Mouse (Mus musculus): ENCODE data around the gene Atp5d. TPM values are rescaled to one million over a fixed set of nuclear protein-coding genes. Genes with fewer than 3 reads are reported as not detected.

Atp5d gene
- total RNA-seq, 2 experiments from 2014 or later: 356 to 366 TPM

- peak in 1 of 2 experiments; percentile 72 for DNase-seq (ENCODE audit: extremely low spot score in 1 of 2, low spot score in 2 of 2)
- TF ChIP-seq CTCF (IDR thresholded peaks at IDR 0.05): no peak
- peak overlapping the region; percentile 95 for H3K4me3 ChIP-seq
Observed at GRCm38 (mm10) chr10:80151211-80152034, 13.0 kb downstream of the Atp5d start.

DNA sequence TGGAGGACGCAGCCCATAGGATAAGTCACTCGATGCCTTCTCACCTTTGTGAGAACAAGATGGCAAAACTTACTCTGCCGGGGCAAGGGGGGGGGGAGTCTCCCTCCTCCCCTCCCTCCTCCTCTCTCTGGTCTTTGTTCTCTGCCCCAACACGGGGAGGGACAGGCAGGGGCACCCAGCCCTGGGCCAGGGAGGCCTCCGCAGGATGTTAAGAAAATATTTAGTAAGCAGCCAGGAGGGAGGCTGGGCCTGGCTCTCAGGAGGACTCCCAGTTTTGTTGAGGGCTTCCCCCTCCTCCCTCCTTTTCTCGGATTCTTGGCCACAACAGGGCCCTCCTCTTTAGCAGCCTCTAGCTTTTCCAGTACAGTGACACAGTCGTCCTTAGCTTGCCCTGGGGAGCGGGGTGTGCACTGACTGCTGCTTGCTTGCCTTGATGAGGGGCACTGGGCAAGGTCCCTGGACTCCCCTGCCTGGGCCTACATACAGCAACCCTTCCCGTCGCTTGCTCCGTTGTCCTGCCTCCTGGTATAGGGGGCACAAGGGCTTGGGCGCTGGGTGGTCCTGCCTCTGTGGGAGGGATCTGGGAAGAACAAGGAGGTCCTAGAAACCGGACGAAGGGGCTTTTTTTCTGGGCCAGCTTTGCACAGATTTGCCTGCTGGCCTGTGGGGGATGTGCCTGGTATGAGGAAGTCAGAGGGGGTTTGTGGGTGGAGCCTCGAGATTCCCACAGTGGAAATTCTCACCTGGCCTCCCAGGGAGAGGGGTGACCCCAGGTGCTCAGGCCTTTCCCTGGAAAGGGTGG lies 13.8 kb downstream of the Atp5d start:
- TF ChIP-seq CTCF (IDR thresholded peaks at IDR 0.05): no peak
- peak in 1 of 2 experiments; percentile 28 for DNase-seq (ENCODE audit: extremely low spot score in 1 of 2, low spot score in 2 of 2)
- Histone ChIP-seq H3K4me3 (peak overlapping the region; percentile 95), H3K27ac (peak overlapping the region; percentile 97)
- intact Hi-C loops (cut with DNase I): no loop called here

More at GRCm38 (mm10) chr10:80151211-80152034, 13.0 kb downstream of the Atp5d start:
- intact Hi-C loops (cut with DNase I): no loop called here
- peak overlapping the region; percentile 97 for H3K27ac ChIP-seq

GRCm38 (mm10) chr10:80152873-80153260 lies 14.4 kb downstream of the Atp5d start:
- TF ChIP-seq CTCF (IDR thresholded peaks at IDR 0.05): no peak
- intact Hi-C loops (cut with DNase I): no loop called here
- no peak for DNase-seq (ENCODE audit: extremely low spot score in 1 of 2, low spot score in 2 of 2)
- Histone ChIP-seq H3K4me3 (peak overlapping the region; percentile 95), H3K27ac (peak overlapping the region; percentile 97)

DNA sequence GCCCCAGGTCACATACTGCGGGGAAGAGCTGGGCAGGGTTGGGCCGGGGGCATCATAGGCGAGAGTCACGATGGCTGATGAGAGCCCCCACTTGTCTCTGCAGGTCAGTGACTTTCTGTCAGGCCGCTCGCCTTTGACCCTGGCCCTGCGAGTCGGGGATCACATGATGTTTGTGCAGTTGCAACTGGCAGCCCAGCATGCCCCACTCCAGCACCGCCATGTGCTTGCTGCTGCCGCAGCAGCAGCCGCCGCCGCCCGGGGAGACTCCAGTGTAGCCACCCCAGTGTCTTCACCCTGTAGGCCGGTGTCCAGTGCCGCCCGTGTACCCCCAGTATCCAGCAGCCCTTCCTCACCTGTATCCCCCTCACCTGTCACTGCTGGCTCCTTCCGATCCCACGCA lies 15.3 kb downstream of the Atp5d start:
- no peak for TF ChIP-seq CTCF (IDR thresholded peaks at IDR 0.05)
- no peak for DNase-seq (ENCODE audit: extremely low spot score in 1 of 2, low spot score in 2 of 2)
- intact Hi-C loops (cut with DNase I): no loop called here
- peak overlapping the region; percentile 97 for H3K27ac ChIP-seq
- peak overlapping the region; percentile 95; the same call in 1 of the 2 replicates for H3K4me3 ChIP-seq

DNA sequence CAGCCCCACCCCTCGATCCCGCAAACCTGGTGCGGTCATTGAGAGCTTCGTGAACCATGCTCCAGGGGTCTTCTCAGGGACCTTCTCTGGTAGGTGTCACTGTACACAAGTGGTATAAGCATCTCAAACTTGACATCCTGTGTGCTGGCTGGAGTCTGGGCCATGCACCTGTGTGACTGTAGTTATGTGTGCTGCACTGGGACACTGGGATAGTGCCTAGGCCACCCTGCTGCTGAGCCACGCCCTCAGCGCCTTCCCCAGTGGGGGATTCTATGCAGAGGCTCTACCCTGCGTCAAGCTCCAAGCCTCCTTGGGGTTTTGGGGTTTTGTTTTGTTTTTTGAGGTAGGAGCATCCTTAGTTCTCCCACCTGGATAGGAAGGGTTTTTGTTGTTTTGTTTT lies 16.0 kb downstream of the Atp5d start:
- TF ChIP-seq CTCF (IDR thresholded peaks at IDR 0.05): no peak
- Histone ChIP-seq H3K4me3 (no peak overlapping the region), H3K27ac (peak overlapping the region; percentile 97; the same call in 1 of the 2 replicates)
- intact Hi-C loops (cut with DNase I): no loop called here
- DNase-seq (ENCODE audit: extremely low spot score in 1 of 2, low spot score in 2 of 2): no peak

DNA sequence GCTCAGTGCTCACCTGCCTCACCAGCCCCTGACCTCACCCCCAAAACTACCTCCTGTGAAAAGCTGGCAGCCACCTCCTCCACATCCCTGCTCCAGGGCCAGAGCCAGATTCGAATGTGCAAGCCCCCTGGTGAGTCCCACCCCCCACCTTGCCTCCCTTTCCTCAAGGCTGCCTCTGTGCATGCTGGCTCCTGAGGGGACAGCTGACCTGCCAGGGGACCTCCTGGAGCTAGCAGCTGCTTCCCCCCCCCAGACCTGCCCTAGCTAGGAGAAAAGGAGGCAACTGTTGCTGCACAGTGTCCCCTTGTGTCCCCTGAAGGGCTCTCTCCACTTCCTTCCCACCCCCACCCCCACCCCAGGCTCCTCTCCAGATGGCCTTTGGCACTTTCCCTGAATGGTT lies 16.8 kb downstream of the Atp5d start:
- TF ChIP-seq CTCF (IDR thresholded peaks at IDR 0.05): no peak
- intact Hi-C loops (cut with DNase I): no loop called here
- DNase-seq (ENCODE audit: extremely low spot score in 1 of 2, low spot score in 2 of 2): no peak
- no peak overlapping the region for H3K4me3 ChIP-seq
- H3K27ac ChIP-seq: peak overlapping the region; percentile 97; the same call in 1 of the 2 replicates

DNA sequence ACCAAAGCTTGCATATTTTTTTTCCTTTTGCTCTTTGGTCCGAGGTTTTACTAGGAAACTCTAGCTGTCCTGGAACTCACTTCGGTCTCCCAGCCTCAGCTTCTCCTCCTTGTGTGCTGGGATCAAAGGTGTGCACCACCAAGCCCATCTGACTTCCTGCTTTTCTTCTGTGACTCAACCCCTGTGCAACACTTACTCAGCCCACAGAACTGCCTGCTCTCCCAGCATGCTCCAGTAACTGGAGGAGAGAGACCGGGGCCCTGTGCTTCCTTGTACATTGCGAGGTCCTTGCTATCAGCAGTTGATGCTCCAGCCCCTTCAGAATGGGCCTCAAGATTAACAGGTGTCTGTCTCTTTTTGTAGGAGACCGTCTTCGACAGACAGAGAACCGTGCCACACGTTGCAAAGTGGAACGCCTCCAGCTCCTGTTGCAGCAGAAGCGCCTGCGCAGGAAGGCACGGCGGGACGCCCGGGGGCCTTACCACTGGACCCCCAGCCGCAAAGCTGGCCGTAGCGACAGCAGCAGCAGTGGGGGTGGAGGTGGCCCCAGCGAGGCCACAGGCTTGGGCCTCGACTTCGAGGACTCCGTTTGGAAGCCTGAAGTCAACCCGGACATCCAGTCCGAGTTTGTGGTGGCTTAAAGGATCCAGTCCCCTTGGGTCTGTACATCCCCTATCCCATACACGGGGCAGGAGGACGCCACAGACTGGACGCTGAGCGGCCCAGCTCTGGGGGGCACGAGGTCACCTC lies 17.7 kb downstream of the Atp5d start:
- TF ChIP-seq CTCF (IDR thresholded peaks at IDR 0.05): no peak
- no peak for DNase-seq (ENCODE audit: extremely low spot score in 1 of 2, low spot score in 2 of 2)
- Histone ChIP-seq H3K27ac (peak overlapping the region; percentile 97), H3K4me3 (no peak overlapping the region; the same call in 1 of the 2 replicates)
- intact Hi-C loops (cut with DNase I): no loop called here

DNA sequence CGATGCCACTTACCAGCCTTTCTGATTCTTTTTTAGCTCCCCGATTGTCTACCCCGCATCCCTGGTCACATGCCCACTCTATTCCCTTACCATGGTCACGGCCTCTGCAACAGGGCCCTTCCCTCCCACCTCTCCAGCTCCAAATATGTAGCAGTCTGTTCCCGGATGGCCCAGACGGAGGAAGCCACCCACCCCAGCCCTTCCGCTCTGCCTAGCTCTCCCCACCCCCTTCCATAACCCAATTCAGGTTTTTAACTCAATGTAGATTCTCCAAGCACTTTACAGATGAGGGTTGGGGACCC lies 18.3 kb downstream of the Atp5d start:
- intact Hi-C loops (cut with DNase I): no loop called here
- Histone ChIP-seq H3K27ac (peak overlapping the region; percentile 97), H3K4me3 (no peak overlapping the region; the same call in 1 of the 2 replicates)
- DNase-seq (ENCODE audit: extremely low spot score in 1 of 2, low spot score in 2 of 2): no peak
- no peak for TF ChIP-seq CTCF (IDR thresholded peaks at IDR 0.05)

GRCm38 (mm10) chr10:80157141-80157929 lies 18.9 kb downstream of the Atp5d start:
- Histone ChIP-seq H3K27ac (peak overlapping the region; percentile 97), H3K4me3 (no peak overlapping the region)
- intact Hi-C loops (cut with DNase I): no loop called here
- no peak for TF ChIP-seq CTCF (IDR thresholded peaks at IDR 0.05)
- DNase-seq (ENCODE audit: extremely low spot score in 1 of 2, low spot score in 2 of 2): no peak

GRCm38 (mm10) chr10:80158307-80158986 lies 20.0 kb downstream of the Atp5d start:
- H3K27ac ChIP-seq: peak overlapping the region; percentile 97
- H3K4me3 ChIP-seq: no peak overlapping the region
- TF ChIP-seq CTCF (IDR thresholded peaks at IDR 0.05): no peak
- DNase-seq (ENCODE audit: extremely low spot score in 1 of 2, low spot score in 2 of 2): peak in 1 of 2 experiments; percentile 54
- intact Hi-C loops (cut with DNase I): no loop called here
